Mouse (Mus musculus) left cerebral cortex, postnatal 25 days (tissue): ENCODE measurements around the gene Oprd1. TPM values are rescaled to one million over a fixed set of nuclear protein-coding genes. Genes with fewer than 3 reads are reported as not detected.

ENCODE experiments used
- DNase-seq, 2 experiments: peaks; one replicate each; pipeline ENCODE4 v3.0.0; 2022; ENCODE audit warnings: low spot score in 2 of 2, mixed read lengths in 1 of 2
- intact Hi-C: fragments of 180-260 bp; cut with DNase I; formaldehyde crosslinking; loops from one replicate; pipeline ENCODE4 v1.15.1; 2025
- total RNA-seq, 2 experiments: library from RNA; stranded (reverse); gene quantifications; 2 replicates each; pipeline ENCODE4 v1.2.3; 2021

Gene Oprd1
- total RNA-seq, 2 experiments from 2014 or later: 16.7 to 16.9 TPM

GRCm38 (mm10) chr4:132095043-132095442 is 49.2 kb downstream of the Oprd1 start:
- DNase-seq: no peak
- intact Hi-C loops: no loop called here

GRCm38 (mm10) chr4:132093928-132094327 is 50.4 kb downstream of the Oprd1 start:
- intact Hi-C loops: no loop called here
- no peak for DNase-seq

GRCm38 (mm10) chr4:132093136-132093535 is 51.1 kb downstream of the Oprd1 start:
- DNase-seq: no peak
- intact Hi-C loops: no loop called here

- peak; percentile 55 to 73 for DNase-seq
Observed at GRCm38 (mm10) chr4:132088921-132089320, 55.4 kb downstream of the Oprd1 start.

GRCm38 (mm10) chr4:132085114-132085513 is 59.2 kb downstream of the Oprd1 start:
- intact Hi-C loops: no loop called here
- DNase-seq: no peak

More at GRCm38 (mm10) chr4:132088921-132089320, 55.4 kb downstream of the Oprd1 start:
- intact Hi-C loops: loop anchor here (1.0 kb wide), 1 partner anchor 89 kb away; no protein-coding TSS in a partner anchor

GRCm38 (mm10) chr4:132080492-132080983 is 63.7 kb downstream of the Oprd1 start:
- no peak for DNase-seq
- intact Hi-C loops: no loop called here

GRCm38 (mm10) chr4:132079555-132080275 is 64.6 kb downstream of the Oprd1 start:
- intact Hi-C loops: loop anchor here (1.0 to 5.0 kb wide), 4 partner anchors 47 to 220 kb away; no protein-coding TSS in a partner anchor

GRCm38 (mm10) chr4:132078296-132078714 is 66.0 kb downstream of the Oprd1 start:
- peak in 1 of 2 experiments; percentile 25 for DNase-seq
- intact Hi-C loops: loop anchor here (2.0 to 5.0 kb wide), 2 partner anchors 46 to 160 kb away; no protein-coding TSS in a partner anchor

More at GRCm38 (mm10) chr4:132079555-132080275, 64.6 kb downstream of the Oprd1 start:
- DNase-seq: peak; percentile 63 to 75

GRCm38 (mm10) chr4:132077445-132077844 is 66.8 kb downstream of the Oprd1 start:
- peak in 1 of 2 experiments; percentile 46 for DNase-seq
- intact Hi-C loops: loop anchor here (5.0 kb wide), 1 partner anchor 45 kb away; no protein-coding TSS in a partner anchor

GRCm38 (mm10) chr4:132076480-132077405 is 67.5 kb downstream of the Oprd1 start:
- intact Hi-C loops: loop anchor here (5.0 kb wide), 1 partner anchor 44 kb away; no protein-coding TSS in a partner anchor
- peak; percentile 53 to 80 for DNase-seq

- DNase-seq: no peak
- intact Hi-C loops: loop anchor here (2.0 to 5.0 kb wide), 2 partner anchors 27 to 43 kb away; no protein-coding TSS in a partner anchor
Observed at GRCm38 (mm10) chr4:132075796-132076195, 68.5 kb downstream of the Oprd1 start.

GRCm38 (mm10) chr4:132074933-132075769 is 69.1 kb downstream of the Oprd1 start, which contains the start of gene Epb41:
Epb41 (minus strand) TSS chr4:132075321.
- peak; percentile 90 to 97 for DNase-seq
- intact Hi-C loops: loop anchor here (2.0 to 5.0 kb wide), 2 partner anchors 26 to 43 kb away; no protein-coding TSS in a partner anchor

- peak in 1 of 2 experiments; percentile 18 for DNase-seq
- intact Hi-C loops: loop anchor here (2.0 kb wide), 1 partner anchor 26 kb away; no protein-coding TSS in a partner anchor
Observed at GRCm38 (mm10) chr4:132074077-132074932, 70.0 kb downstream of the Oprd1 start, which contains the start of gene Gm10300. Gm10300 (plus strand) TSS chr4:132074697.

- intact Hi-C loops: no loop called here
- DNase-seq: no peak
Observed at GRCm38 (mm10) chr4:132072946-132073345, 71.3 kb downstream of the Oprd1 start.

GRCm38 (mm10) chr4:132072156-132072555 is 72.1 kb downstream of the Oprd1 start:
- DNase-seq: no peak
- intact Hi-C loops: no loop called here

- no peak for DNase-seq
- intact Hi-C loops: no loop called here
Observed at GRCm38 (mm10) chr4:132071674-132072073, 72.6 kb downstream of the Oprd1 start.

- no peak for DNase-seq
- intact Hi-C loops: no loop called here
Observed at GRCm38 (mm10) chr4:132067938-132068235, 76.4 kb downstream of the Oprd1 start.
